Mouse (Mus musculus): ENCODE measurements at regions not wholly inside any gene's neighbourhood (a gene's known extent, or its start where the extent isn't known, plus 50 kb on each side); places are given as distances from the start of the nearest gene placed in this dataset.
"Not testable (repeated sequence)": the region's sequence is repeated elsewhere in the genome, so short reads cannot be mapped to it uniquely, and the experiment has no call there.

- H3K27ac ChIP-seq (ENCODE audit: insufficient read depth, low read length): no peak overlapping the region
- H3K4me1 ChIP-seq (ENCODE audit: control insufficient read depth, insufficient read depth, low read length): peaks cover 4% of the 10 kb centered on the region; the same call in 1 of the 2 replicates
- TF ChIP-seq POLR2A (IDR thresholded peaks at IDR 0.05; ENCODE audit: low read depth, low read length): no peak
- no peak for TF ChIP-seq CTCF (IDR thresholded peaks at IDR 0.05; ENCODE audit: borderline replicate concordance, insufficient read depth, low read length)
- H3K4me3 ChIP-seq (ENCODE audit: insufficient read depth, low read length): no peak overlapping the region
Observed at GRCm38 (mm10) chr10:56994969-56995368, 491.2 kb upstream of the Hsf2 start.

- H3K4me3 ChIP-seq (ENCODE audit: insufficient read depth, low read length): no peak overlapping the region
- no peaks in the 10 kb centered on the region for H3K4me1 ChIP-seq (ENCODE audit: control insufficient read depth, insufficient read depth, low read length)
- TF ChIP-seq CTCF (IDR thresholded peaks at IDR 0.05; ENCODE audit: borderline replicate concordance, insufficient read depth, low read length) (no peak), POLR2A (IDR thresholded peaks at IDR 0.05; ENCODE audit: low read depth, low read length) (no peak)
- no peak overlapping the region for H3K27ac ChIP-seq (ENCODE audit: insufficient read depth, low read length)
Observed at GRCm38 (mm10) chr10:57000892-57001722, 485.1 kb upstream of the Hsf2 start.

GRCm38 (mm10) chr10:57001723-57002110 is 484.5 kb upstream of the Hsf2 start:
- Histone ChIP-seq H3K27ac (ENCODE audit: insufficient read depth, low read length) (no peak overlapping the region), H3K4me1 (ENCODE audit: control insufficient read depth, insufficient read depth, low read length) (no peaks in the 10 kb centered on the region), H3K4me3 (ENCODE audit: insufficient read depth, low read length) (no peak overlapping the region)
- no peak for TF ChIP-seq POLR2A (IDR thresholded peaks at IDR 0.05; ENCODE audit: low read depth, low read length)
- no peak for TF ChIP-seq CTCF (IDR thresholded peaks at IDR 0.05; ENCODE audit: borderline replicate concordance, insufficient read depth, low read length)

- no peak for TF ChIP-seq POLR2A (IDR thresholded peaks at IDR 0.05; ENCODE audit: low read depth, low read length)
- no peak for TF ChIP-seq CTCF (IDR thresholded peaks at IDR 0.05; ENCODE audit: borderline replicate concordance, insufficient read depth, low read length)
- Histone ChIP-seq H3K4me3 (ENCODE audit: insufficient read depth, low read length) (no peak overlapping the region), H3K4me1 (ENCODE audit: control insufficient read depth, insufficient read depth, low read length) (peaks cover 4% of the 10 kb centered on the region; the same call in 1 of the 2 replicates), H3K27ac (ENCODE audit: insufficient read depth, low read length) (no peak overlapping the region)
Observed at GRCm38 (mm10) chr10:57037641-57038040, 448.5 kb upstream of the Hsf2 start.

- Histone ChIP-seq H3K4me3 (ENCODE audit: insufficient read depth, low read length) (no peak overlapping the region), H3K27ac (ENCODE audit: insufficient read depth, low read length) (no peak overlapping the region)
- TF ChIP-seq CTCF (IDR thresholded peaks at IDR 0.05; ENCODE audit: borderline replicate concordance, insufficient read depth, low read length): no peak
Observed at GRCm38 (mm10) chr10:57040201-57040600, 446.0 kb upstream of the Hsf2 start.

GRCm38 (mm10) chr10:57046021-57046420 is 440.2 kb upstream of the Hsf2 start:
- H3K4me3 ChIP-seq (ENCODE audit: insufficient read depth, low read length): no peak overlapping the region
- no peak overlapping the region for H3K27ac ChIP-seq (ENCODE audit: insufficient read depth, low read length)
- peaks cover under 1% of the 10 kb centered on the region; the same call in 1 of the 2 replicates for H3K4me1 ChIP-seq (ENCODE audit: control insufficient read depth, insufficient read depth, low read length)
- TF ChIP-seq CTCF (IDR thresholded peaks at IDR 0.05; ENCODE audit: borderline replicate concordance, insufficient read depth, low read length): no peak
- TF ChIP-seq POLR2A (IDR thresholded peaks at IDR 0.05; ENCODE audit: low read depth, low read length): no peak

More at GRCm38 (mm10) chr10:57040201-57040600, 446.0 kb upstream of the Hsf2 start:
- H3K4me1 ChIP-seq (ENCODE audit: control insufficient read depth, insufficient read depth, low read length): peaks cover 4% of the 10 kb centered on the region; the same call in 1 of the 2 replicates

GRCm38 (mm10) chr10:57046891-57047290 is 439.3 kb upstream of the Hsf2 start:
- TF ChIP-seq CTCF (IDR thresholded peaks at IDR 0.05; ENCODE audit: borderline replicate concordance, insufficient read depth, low read length) (no peak), POLR2A (IDR thresholded peaks at IDR 0.05; ENCODE audit: low read depth, low read length) (no peak)
- no peaks in the 10 kb centered on the region for H3K4me1 ChIP-seq (ENCODE audit: control insufficient read depth, insufficient read depth, low read length)

GRCm38 (mm10) chr10:57047719-57048118 is 438.5 kb upstream of the Hsf2 start:
- no peak for TF ChIP-seq POLR2A (IDR thresholded peaks at IDR 0.05; ENCODE audit: low read depth, low read length)
- TF ChIP-seq CTCF (IDR thresholded peaks at IDR 0.05; ENCODE audit: borderline replicate concordance, insufficient read depth, low read length): no peak
- Histone ChIP-seq H3K4me1 (ENCODE audit: control insufficient read depth, insufficient read depth, low read length) (no peaks in the 10 kb centered on the region), H3K27ac (ENCODE audit: insufficient read depth, low read length) (no peak overlapping the region), H3K4me3 (ENCODE audit: insufficient read depth, low read length) (no peak overlapping the region)

More at GRCm38 (mm10) chr10:57046891-57047290, 439.3 kb upstream of the Hsf2 start:
- H3K27ac ChIP-seq (ENCODE audit: insufficient read depth, low read length): 0 out of 2 replicates have a peak overlapping the region, but pooled peaks have one; percentile 40
- no peak overlapping the region for H3K4me3 ChIP-seq (ENCODE audit: insufficient read depth, low read length)

- H3K4me3 ChIP-seq (ENCODE audit: insufficient read depth, low read length); H3K27ac ChIP-seq (ENCODE audit: insufficient read depth, low read length): not testable (repeated sequence)
Observed at GRCm38 (mm10) chr10:57053375-57053774, 432.8 kb upstream of the Hsf2 start.

GRCm38 (mm10) chr10:57090131-57090530 is 396.1 kb upstream of the Hsf2 start:
- TF ChIP-seq POLR2A (IDR thresholded peaks at IDR 0.05; ENCODE audit: low read depth, low read length) (no peak), CTCF (IDR thresholded peaks at IDR 0.05; ENCODE audit: borderline replicate concordance, insufficient read depth, low read length) (no peak)
- no peak overlapping the region for H3K27ac ChIP-seq (ENCODE audit: insufficient read depth, low read length)
- no peaks in the 10 kb centered on the region for H3K4me1 ChIP-seq (ENCODE audit: control insufficient read depth, insufficient read depth, low read length)
- no peak overlapping the region for H3K4me3 ChIP-seq (ENCODE audit: insufficient read depth, low read length)

More at GRCm38 (mm10) chr10:57053375-57053774, 432.8 kb upstream of the Hsf2 start:
- H3K4me1 ChIP-seq (ENCODE audit: control insufficient read depth, insufficient read depth, low read length): not testable (repeated sequence)
